ENCODE assay signal across 8 mouse cellular contexts in genomic region chr4:62780837-62781236, GRCm38 (mm10).
DNase-seq lines count a peak whose midpoint lies in the region; ATAC-seq and TF ChIP-seq lines count a peak whose summit lies in the region.

No protein-coding gene starts in this region.

- no peak for TF ChIP-seq CTCF in small intestine, adult 2 months (IDR thresholded peaks at IDR 0.05; ENCODE audit: extremely low read depth, insufficient read length, insufficient replicate concordance, low read depth, low read length)

- no peak overlapping the region for H3K27ac ChIP-seq in kidney, embryonic 16.5 days (ENCODE audit: low read length)
- no peak overlapping the region for H3K27ac ChIP-seq in embryonic facial prominence, embryonic 15.5 days (replicated peaks)
- no peak overlapping the region for H3K27ac ChIP-seq in limb, embryonic 12.5 days
- H3K27ac ChIP-seq in small intestine, adult 2 months (ENCODE audit: insufficient read depth, low read depth, low read length): no peak overlapping the region

- ATAC-seq in kidney, embryonic 16.5 days (ENCODE audit: low FRiP score, low TSS enrichment): 0 out of 2 replicates have a peak, but pooled peaks have one; percentile 6
- 0 out of 2 replicates have a peak, but pooled peaks have one; percentile 4 for ATAC-seq in embryonic facial prominence, embryonic 15.5 days (ENCODE audit: insufficient number of reproducible peaks, low FRiP score, low TSS enrichment, low read depth)
- ATAC-seq in limb, embryonic 12.5 days (ENCODE audit: insufficient number of reproducible peaks, insufficient read depth, low FRiP score, low TSS enrichment, low read depth): peak; percentile 22; the same call in 1 of the 2 replicates

- no peak for TF ChIP-seq POLR2A in small intestine, adult 2 months (IDR thresholded peaks at IDR 0.05; ENCODE audit: low read depth, low read length)

- H3K4me3 ChIP-seq in kidney, embryonic 16.5 days (ENCODE audit: low read length): peak overlapping the region; percentile 46
- H3K4me3 ChIP-seq in embryonic facial prominence, embryonic 15.5 days (replicated peaks): peak overlapping the region; percentile 44
- peak overlapping the region; percentile 40 for H3K4me3 ChIP-seq in limb, embryonic 12.5 days (replicated peaks)
- peak overlapping the region; percentile 47 for H3K4me3 ChIP-seq in small intestine, adult 2 months (ENCODE audit: low read depth, low read length)

- WGBS in kidney, embryonic 16.5 days: 50% methylated on average over 10 of the region's 11 CpGs
- 38% methylated on average over 11 of the region's 11 CpGs for WGBS in embryonic facial prominence, embryonic 15.5 days
- 37% methylated on average over 11 of the region's 11 CpGs for WGBS in limb, embryonic 12.5 days
- 42% methylated on average over 11 of the region's 11 CpGs for WGBS in small intestine, adult 2 months

- no peaks in the 10 kb centered on the region for H3K27me3 ChIP-seq in kidney, embryonic 16.5 days (ENCODE audit: insufficient read depth, low read length)
- peaks cover 13% of the 10 kb centered on the region for H3K27me3 ChIP-seq in embryonic facial prominence, embryonic 15.5 days
- peaks cover 26% of the 10 kb centered on the region for H3K27me3 ChIP-seq in limb, embryonic 12.5 days
- H3K27me3 ChIP-seq in small intestine, adult 2 months (ENCODE audit: control insufficient read depth, insufficient read depth, low read length): no peaks in the 10 kb centered on the region; the same call in 1 of the 2 replicates

- no peak overlapping the region; the same call in 1 of the 2 replicates for H3K9ac ChIP-seq in kidney, embryonic 16.5 days (replicated peaks; ENCODE audit: low read length)
- H3K9ac ChIP-seq in embryonic facial prominence, embryonic 15.5 days: no peak overlapping the region
- 0 out of 2 replicates have a peak overlapping the region, but pooled peaks have one; percentile 42 for H3K9ac ChIP-seq in limb, embryonic 12.5 days (replicated peaks)

- DNase-seq in kidney, adult 18-20 months: no peak
- no peak for DNase-seq in testis, postnatal 14 days (ENCODE audit: low spot score)
- no peak for DNase-seq in left cerebral cortex, adult 11 months (ENCODE audit: low spot score)
- no peak for DNase-seq in layer of hippocampus, postnatal 36 days

- no peaks in the 10 kb centered on the region for H3K36me3 ChIP-seq in kidney, embryonic 16.5 days (ENCODE audit: insufficient read depth, low read length)
- H3K36me3 ChIP-seq in embryonic facial prominence, embryonic 15.5 days: no peaks in the 10 kb centered on the region
- H3K36me3 ChIP-seq in limb, embryonic 12.5 days: no peaks in the 10 kb centered on the region
- no peaks in the 10 kb centered on the region for H3K36me3 ChIP-seq in small intestine, adult 2 months (ENCODE audit: control insufficient read depth, insufficient read depth, low read length)

- no peaks in the 10 kb centered on the region for H3K4me1 ChIP-seq in kidney, embryonic 16.5 days (ENCODE audit: insufficient read depth, low read length)
- peaks cover 7% of the 10 kb centered on the region; the same call in 1 of the 2 replicates for H3K4me1 ChIP-seq in embryonic facial prominence, embryonic 15.5 days
- peaks cover 17% of the 10 kb centered on the region for H3K4me1 ChIP-seq in limb, embryonic 12.5 days (replicated peaks)
- no peaks in the 10 kb centered on the region for H3K4me1 ChIP-seq in small intestine, adult 2 months (ENCODE audit: control insufficient read depth, insufficient read depth, insufficient read length, low read length)

- H3K9me3 ChIP-seq in kidney, embryonic 16.5 days (ENCODE audit: low read length): no peaks in the 10 kb centered on the region
- no peaks in the 10 kb centered on the region for H3K9me3 ChIP-seq in embryonic facial prominence, embryonic 15.5 days (replicated peaks)
- H3K9me3 ChIP-seq in limb, embryonic 12.5 days: no peaks in the 10 kb centered on the region

- H3K4me2 ChIP-seq in kidney, embryonic 16.5 days (replicated peaks; ENCODE audit: low read depth, low read length): peak overlapping the region; percentile 61
- peak overlapping the region; percentile 69 for H3K4me2 ChIP-seq in embryonic facial prominence, embryonic 15.5 days (replicated peaks)
- peak overlapping the region; percentile 68 for H3K4me2 ChIP-seq in limb, embryonic 12.5 days
